Mouse (Mus musculus): Measurements from ENCODE around the gene Ephb1.

GRCm38 (mm10) chr9:102073404-102073803, 281.1 kb downstream of the Ephb1 start:
- no peak for TF ChIP-seq POLR2AphosphoS2 (IDR thresholded peaks at IDR 0.05; ENCODE audit: insufficient read length, low read depth)
- TF ChIP-seq E2F4 (IDR thresholded peaks at IDR 0.05; ENCODE audit: insufficient read depth): no peak

Measured in myocyte (in vitro differentiated cells).